Comparison of ENCODE assay signal across 8 mouse cellular contexts in the genomic region with DNA sequence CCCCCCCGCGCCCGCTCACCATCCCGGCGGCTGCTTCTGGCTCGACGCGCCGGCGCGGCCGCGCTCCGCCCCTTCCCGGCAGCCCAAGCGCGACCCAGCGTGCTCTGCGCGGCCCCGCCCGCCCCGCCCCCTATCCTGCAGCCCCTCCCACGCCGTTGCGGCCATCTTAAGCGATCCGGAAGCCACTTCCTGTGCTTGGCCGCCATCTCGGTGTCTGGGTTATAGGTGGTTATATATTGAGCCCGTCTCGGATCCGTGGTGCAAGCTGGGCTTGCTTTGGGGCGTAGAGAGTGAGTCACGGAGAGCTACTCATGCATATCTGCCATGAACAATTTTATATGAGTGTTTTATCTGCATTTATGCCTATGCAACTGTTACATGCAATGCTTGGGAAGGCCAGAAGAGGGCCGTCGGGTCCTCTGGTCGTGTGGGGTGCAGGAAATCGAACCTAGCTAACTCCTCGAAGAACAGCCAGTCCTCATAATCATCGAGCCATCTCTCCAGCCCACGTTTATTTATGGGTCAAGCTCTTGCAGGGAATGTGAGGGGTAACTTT. TPM values are rescaled to one million over a fixed set of nuclear protein-coding genes. Genes with fewer than 3 reads are reported as not detected.
DNase-seq lines count a peak whose midpoint lies in the region; ATAC-seq and TF ChIP-seq lines count a peak whose summit lies in the region.

Gene Elob, minus strand, starts transcription at position 73 of the 556 bp plus-strand sequence.

- POLR2A ChIA-PET in Patski (lab: Charles Lee), result interaction anchor here (0.9 to 1.0 kb wide), 2 partner anchors 9 to 48 kb away, joined by 3 read pairs; no protein-coding TSS in a partner anchor

- CTCF ChIA-PET in Patski (lab: Charles Lee), result interaction anchor here (0.8 to 3.3 kb wide), 17 partner anchors 9 to 133 kb away, joined by 3 to 23 read pairs (median 4); partner anchors contain the start of genes Prss32 and Prss41

- DNase-seq in Patski (ENCODE audit: low read depth, low spot score), result peak; percentile 55
- peak; percentile 88 to 90 for DNase-seq in cerebellum, postnatal 14 days
- DNase-seq in frontal cortex, postnatal 25 days (ENCODE audit: low spot score in 2 of 2), result peak; percentile 66 to 77
- peak; percentile 88 for DNase-seq in hindbrain, embryonic 14.5 days (ENCODE audit: low spot score)
- peak; percentile 83 to 85 for DNase-seq in layer of hippocampus, postnatal 36 days
- peak; percentile 90 for DNase-seq in lung, postnatal 36 days
- peak; percentile 95 for DNase-seq in retina, postnatal 1 day
- DNase-seq in urinary bladder, adult 2 months (ENCODE audit: low spot score), result peak; percentile 71

- peak within 1 kb of the TSS; percentile 90 for H3K9ac ChIP-seq in hindbrain, embryonic 14.5 days

- TF ChIP-seq CTCF in Patski (IDR thresholded peaks at IDR 0.05), result no peak

- in situ Hi-C loops in Patski (cut with MboI; ENCODE audit: low pct_unique_long_range_greater_than_20kb), result no loop called here

- no peaks in the 10 kb centered on the region for H3K9me3 ChIP-seq in hindbrain, embryonic 14.5 days (ENCODE audit: control insufficient read depth, low read length)

- peak; percentile 76 for ATAC-seq in Patski
- ATAC-seq in hindbrain, embryonic 14.5 days (ENCODE audit: low FRiP score), result peak; percentile 96

- no peaks in the 10 kb centered on the region for H3K27me3 ChIP-seq in Patski
- H3K27me3 ChIP-seq in hindbrain, embryonic 14.5 days (ENCODE audit: control insufficient read depth, insufficient read depth, low read length), result peaks cover 6% of the 10 kb centered on the region; the same call in 1 of the 2 replicates

- peak within 1 kb of the TSS; percentile 79 for H3K4me2 ChIP-seq in hindbrain, embryonic 14.5 days (replicated peaks)

- WGBS in hindbrain, embryonic 14.5 days, result 1% methylated on average over 39 of the region's 42 CpGs

- peaks cover 22% of the 10 kb centered on the region for H3K4me1 ChIP-seq in hindbrain, embryonic 14.5 days (replicated peaks; ENCODE audit: control insufficient read depth, insufficient read depth, low read length)

- peak within 1 kb of the TSS; percentile 96 for H3K27ac ChIP-seq in hindbrain, embryonic 14.5 days

- peaks cover 35% of the 10 kb centered on the region for H3K36me3 ChIP-seq in hindbrain, embryonic 14.5 days (replicated peaks; ENCODE audit: control insufficient read depth, insufficient read depth)

- peak within 1 kb of the TSS; percentile 89 for H3K4me3 ChIP-seq in hindbrain, embryonic 14.5 days (replicated peaks; ENCODE audit: low read length)

RNA-seq across cellular contexts. Expression of gene Elob, which starts in this region (rescaled TPM):
- 610 TPM for polyA plus RNA-seq in Patski (2021)
- polyA plus RNA-seq in hindbrain, embryonic 14.5 days (2014; fragmentation: Nextera tagmentation; extraction: Ambion mirVana), result 1,176 and 1,404 TPM in 2 replicates
- total RNA-seq in layer of hippocampus, postnatal 36 days (2021), result 100 to 1,000 TPM; 356 to 383 TPM
- polyA plus RNA-seq in urinary bladder, adult 2 months (2012; rRNA removed), result 466 and 498 TPM in 2 replicates

Comparison
In these comparisons a context has a peak if more than half of its experiments do, and no peak if none do; other contexts are left out.
1. Peak in every context shown above with its lines: DNase-seq, ATAC-seq, H3K4me3 ChIP-seq and H3K27ac ChIP-seq.